Mouse (Mus musculus): ENCODE measurements around the gene Mdfic. TPM values are rescaled to one million over a fixed set of nuclear protein-coding genes. Genes with fewer than 3 reads are reported as not detected.

The Mdfic gene
- polyA plus RNA-seq, 1 experiment from 2014 or later, result 3.9 TPM

DNA sequence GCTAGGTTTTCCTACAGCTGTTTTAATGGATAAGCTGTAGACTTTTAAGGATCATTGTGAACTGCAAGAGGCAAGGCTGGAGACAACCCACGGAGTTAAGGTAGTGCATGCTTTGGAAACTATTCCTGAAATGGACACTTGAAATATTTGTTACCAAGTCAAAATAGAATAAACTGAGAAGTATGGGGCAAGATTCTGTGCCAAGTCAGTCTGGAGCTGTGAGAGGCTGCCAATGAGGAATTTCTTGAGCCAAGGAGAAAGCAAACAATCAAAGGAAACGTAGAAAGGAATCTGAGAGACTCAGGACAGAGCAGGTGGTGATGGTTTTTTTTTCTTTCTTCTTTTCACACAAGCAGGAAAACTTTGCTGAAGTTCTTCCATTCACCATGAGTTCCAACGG is 119.4 kb downstream of the Mdfic start:
- 84% methylated on average over 3 of the region's 3 CpGs for WGBS
- H3K36me3 ChIP-seq, result no peaks in the 10 kb centered on the region
- H3K9me3 ChIP-seq (replicated peaks), result no peaks in the 10 kb centered on the region
- no peak for DNase-seq (ENCODE audit: low spot score)
- no peaks in the 10 kb centered on the region for H3K27me3 ChIP-seq (ENCODE audit: low read depth, poor library complexity, severe bottlenecking)
- H3K4me3 ChIP-seq, result no peak overlapping the region
- H3K27ac ChIP-seq, result no peak overlapping the region
- no peaks in the 10 kb centered on the region for H3K4me1 ChIP-seq

DNA sequence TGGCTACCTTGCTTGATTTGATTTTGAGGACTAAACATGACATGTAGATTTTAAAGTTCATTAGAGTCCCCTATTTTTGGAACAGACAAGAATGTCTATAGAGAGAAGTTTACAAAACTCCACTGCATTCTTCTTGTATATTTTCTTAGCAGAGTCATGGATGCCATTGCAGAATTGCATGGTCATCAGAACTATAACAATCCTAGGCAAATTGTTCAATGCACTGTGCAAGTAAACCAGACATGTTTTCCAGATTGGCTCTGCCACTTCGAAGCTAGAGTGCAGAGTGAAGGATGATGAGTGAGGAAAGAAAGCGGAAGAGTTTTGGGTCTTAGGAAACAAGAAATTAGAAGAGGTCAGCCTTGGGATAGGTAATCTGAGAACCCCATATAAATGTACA is 120.0 kb downstream of the Mdfic start:
- H3K9me3 ChIP-seq (replicated peaks), result no peaks in the 10 kb centered on the region
- DNase-seq (ENCODE audit: low spot score), result no peak
- H3K4me1 ChIP-seq, result no peaks in the 10 kb centered on the region
- no peaks in the 10 kb centered on the region for H3K27me3 ChIP-seq (ENCODE audit: low read depth, poor library complexity, severe bottlenecking)
- H3K27ac ChIP-seq, result no peak overlapping the region
- no peak overlapping the region for H3K4me3 ChIP-seq
- 89% methylated on average over 2 of the region's 2 CpGs for WGBS
- H3K36me3 ChIP-seq, result no peaks in the 10 kb centered on the region

DNA sequence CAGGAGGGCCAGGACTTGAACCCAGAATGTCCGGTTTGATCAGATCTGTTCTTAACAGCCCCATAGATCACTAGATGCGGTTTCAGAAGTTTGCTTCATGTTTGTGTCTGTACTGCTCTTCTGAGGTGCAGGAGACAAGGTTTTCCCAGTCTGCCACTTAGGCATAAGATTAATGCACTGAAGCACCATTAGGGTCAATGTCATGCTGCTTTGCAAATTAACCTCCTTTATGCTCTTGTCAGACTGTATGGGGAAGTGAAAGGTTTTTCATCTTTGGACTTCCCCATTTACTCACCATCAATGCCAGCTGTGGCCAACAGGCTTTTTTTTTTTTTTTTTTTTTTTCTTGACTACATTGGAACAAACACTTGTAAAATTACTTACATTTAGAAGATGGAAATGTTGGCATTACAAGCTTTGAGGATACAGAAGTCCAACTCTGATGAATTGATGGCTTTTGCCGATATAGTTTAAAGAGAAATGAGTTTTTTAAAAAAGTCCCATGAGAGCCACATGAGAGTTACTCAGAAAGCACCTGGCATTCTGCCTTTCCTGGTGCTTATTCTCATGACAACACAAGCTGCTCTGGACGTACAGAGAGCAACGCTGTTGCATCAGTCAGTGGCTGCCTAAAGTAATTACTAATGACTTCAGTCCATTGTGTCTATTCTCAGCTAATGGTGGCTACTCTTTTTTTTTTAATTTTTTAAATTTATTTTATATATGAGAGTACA is 121.2 kb downstream of the Mdfic start:
- H3K27ac ChIP-seq, result no peak overlapping the region
- no peaks in the 10 kb centered on the region for H3K36me3 ChIP-seq
- no peaks in the 10 kb centered on the region for H3K27me3 ChIP-seq (ENCODE audit: low read depth, poor library complexity, severe bottlenecking)
- DNase-seq (ENCODE audit: low spot score), result no peak
- WGBS, result 84% methylated on average over 5 of the region's 5 CpGs
- no peaks in the 10 kb centered on the region for H3K4me1 ChIP-seq
- no peaks in the 10 kb centered on the region for H3K9me3 ChIP-seq (replicated peaks)
- H3K4me3 ChIP-seq, result no peak overlapping the region

DNA sequence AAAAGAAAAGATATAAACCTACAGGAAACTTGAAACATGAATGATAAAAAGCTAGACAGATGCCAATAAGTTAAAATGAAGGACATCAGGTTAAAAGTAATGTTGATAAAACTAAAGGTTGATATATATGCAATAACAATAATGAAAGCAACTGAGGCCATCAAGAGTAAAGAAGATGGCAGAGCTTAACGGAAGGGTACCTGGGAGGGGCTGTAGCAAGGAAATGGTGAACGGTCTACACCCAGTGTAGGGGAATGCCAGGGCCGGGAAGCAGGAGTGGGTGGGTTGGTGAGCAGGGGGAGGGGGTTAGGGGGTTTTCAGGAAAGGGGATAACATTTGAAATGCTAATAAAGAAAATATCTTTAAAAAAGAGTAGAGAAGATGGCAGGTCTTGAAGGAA is 122.8 kb downstream of the Mdfic start:
- Histone ChIP-seq H3K4me1 (no peaks in the 10 kb centered on the region), H3K4me3 (no peak overlapping the region), H3K27ac (no peak overlapping the region), H3K36me3 (no peaks in the 10 kb centered on the region), H3K9me3 (replicated peaks) (no peaks in the 10 kb centered on the region), H3K27me3 (ENCODE audit: low read depth, poor library complexity, severe bottlenecking) (no peaks in the 10 kb centered on the region)
- WGBS, result 92% methylated on average over 3 of the region's 3 CpGs
- no peak for DNase-seq (ENCODE audit: low spot score)

DNA sequence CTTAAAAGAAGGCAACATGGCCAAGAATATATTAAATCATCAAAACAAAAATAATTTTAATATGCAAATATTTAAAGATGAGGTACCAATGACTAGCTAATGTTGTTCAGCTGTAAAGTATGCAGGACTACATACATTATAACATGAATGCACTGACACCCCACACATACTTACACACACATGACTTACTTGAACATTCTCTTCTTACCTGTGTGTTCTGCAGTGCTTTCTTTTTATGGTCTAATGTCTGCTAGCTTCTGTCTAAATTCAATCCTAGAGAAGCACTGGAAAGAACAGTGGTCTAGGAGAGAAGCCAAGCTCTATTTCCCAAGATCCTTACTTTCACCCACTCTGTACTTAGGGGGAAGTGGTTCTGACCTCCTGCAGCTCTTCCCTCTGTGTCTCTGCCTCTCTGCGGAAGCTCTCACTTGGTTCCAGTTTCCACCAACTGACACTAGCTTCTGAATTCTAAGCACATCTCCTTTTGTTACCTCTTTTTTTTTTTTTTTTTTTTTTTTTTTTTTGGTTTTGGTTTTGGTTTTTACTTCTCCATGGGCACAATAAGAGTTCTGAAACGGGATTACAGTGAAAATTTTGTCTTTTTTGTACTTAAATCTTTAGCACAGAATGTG is 125.4 kb downstream of the Mdfic start:
- no peaks in the 10 kb centered on the region for H3K9me3 ChIP-seq (replicated peaks)
- DNase-seq (ENCODE audit: low spot score), result no peak
- 87% methylated on average over 2 of the region's 2 CpGs for WGBS
- no peak overlapping the region for H3K4me3 ChIP-seq
- H3K27ac ChIP-seq, result no peak overlapping the region
- no peaks in the 10 kb centered on the region for H3K27me3 ChIP-seq (ENCODE audit: low read depth, poor library complexity, severe bottlenecking)
- H3K36me3 ChIP-seq, result no peaks in the 10 kb centered on the region
- no peaks in the 10 kb centered on the region for H3K4me1 ChIP-seq

All from limb, embryonic 10.5 days (tissue).